Mouse (Mus musculus): Measurements from ENCODE around the gene Gm49403.
"Not testable (repeated sequence)": the region's sequence is repeated elsewhere in the genome, so short reads cannot be mapped to it uniquely, and the experiment has no call there.

The Gm49403 gene

DNA sequence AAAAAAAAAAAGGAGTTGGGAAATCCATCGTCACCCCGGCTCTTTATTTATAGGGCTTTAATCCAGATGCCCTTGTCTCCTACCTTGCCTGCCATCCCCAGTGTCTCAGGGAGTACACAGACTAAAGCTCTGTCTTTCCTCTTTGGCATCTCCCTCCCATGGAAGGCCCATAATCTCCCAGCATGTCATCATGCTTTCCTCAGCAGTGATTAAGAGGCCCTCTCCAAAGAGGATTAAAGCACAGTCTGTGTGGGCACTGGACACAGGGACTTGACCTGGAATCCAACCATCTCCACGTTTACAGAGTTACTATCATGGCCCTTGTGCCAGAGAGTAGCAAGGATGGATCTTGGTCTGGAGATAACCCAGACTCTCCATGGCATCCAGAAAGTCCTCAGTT, at the start of gene Gm49403, which contains the start of gene Lbhd1:
TSS of gene Gm49403 (plus strand) at position 315 of the 400 bp plus-strand sequence.
TSS of gene Lbhd1 (plus strand) at position 117 of the 400 bp plus-strand sequence.
- no peak for DNase-seq (ENCODE audit: low spot score in 2 of 2)

DNA sequence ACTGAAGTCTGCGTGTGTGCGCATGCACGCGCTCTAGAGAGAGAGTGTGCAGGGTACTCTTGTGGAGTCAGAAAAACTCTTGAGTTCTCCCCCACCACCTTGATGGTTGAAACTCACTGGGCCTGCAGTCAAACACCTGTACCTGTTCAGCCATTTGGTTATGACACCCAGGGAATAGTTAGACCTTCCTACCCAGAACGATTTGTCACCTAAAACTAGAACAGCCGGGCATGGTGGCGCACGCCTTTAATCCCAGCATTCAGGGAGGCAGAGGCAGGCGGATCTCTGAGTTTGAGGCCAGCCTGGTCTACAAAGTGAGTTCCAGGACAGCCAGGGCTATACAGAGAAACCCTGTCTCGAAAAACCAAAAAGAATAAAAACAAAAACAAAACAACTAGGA, 47.4 kb upstream of the Gm49403 start:
- not testable (repeated sequence) for DNase-seq (ENCODE audit: low spot score in 2 of 2)

GRCm38 (mm10) chr19:8837251-8837791, 46.4 kb upstream of the Gm49403 start, which contains the start of gene Bscl2:
Gene Bscl2 (plus strand): TSS chr19:8837467.
- DNase-seq (ENCODE audit: low spot score in 2 of 2), result peak; percentile 75 to 79

DNA sequence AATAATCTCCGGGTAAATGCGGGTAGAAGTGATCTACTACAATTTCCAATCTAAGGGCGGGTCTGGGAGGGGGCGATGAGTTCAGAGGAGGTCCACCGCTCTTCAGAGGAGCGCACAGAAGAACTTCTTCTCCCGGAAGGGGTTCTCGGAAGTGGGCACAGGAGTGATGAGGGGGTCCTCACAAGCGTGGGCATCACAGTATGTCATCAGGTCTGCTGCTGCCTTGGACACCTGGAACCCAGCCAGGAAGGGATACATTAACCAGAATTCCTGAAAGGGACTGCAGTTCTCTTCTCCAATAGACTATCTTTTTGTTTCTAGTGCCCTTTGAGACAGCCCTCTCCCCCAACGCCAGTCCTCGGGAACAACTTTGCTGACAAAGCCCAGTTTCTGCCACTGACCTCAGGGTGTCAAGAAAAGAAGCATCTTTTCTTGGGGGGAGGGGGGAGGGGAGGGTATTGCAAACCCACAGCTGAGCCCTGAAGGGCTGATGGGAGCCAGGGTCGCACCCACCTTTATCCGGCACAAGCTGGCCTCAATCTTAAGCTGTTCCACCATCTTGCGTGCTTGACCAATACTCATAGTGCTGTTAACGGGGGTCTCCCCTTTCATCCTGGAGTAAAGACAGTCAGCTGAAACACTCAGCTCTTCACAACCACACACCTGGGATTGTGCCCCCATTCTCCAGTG, 45.5 kb upstream of the Gm49403 start:
- DNase-seq (ENCODE audit: low spot score in 2 of 2), result peak in 1 of 2 experiments; percentile 17

- no peak for DNase-seq (ENCODE audit: low spot score in 2 of 2)
Observed at GRCm38 (mm10) chr19:8839103-8839907, 44.4 kb upstream of the Gm49403 start, which contains the start of gene Gng3. Gene Gng3 (minus strand): TSS chr19:8839194.

GRCm38 (mm10) chr19:8839908-8840791, 43.6 kb upstream of the Gm49403 start:
- peak; percentile 79 to 83 for DNase-seq (ENCODE audit: low spot score in 2 of 2)

GRCm38 (mm10) chr19:8841012-8841411, 42.7 kb upstream of the Gm49403 start:
- DNase-seq (ENCODE audit: low spot score in 2 of 2), result no peak

- DNase-seq (ENCODE audit: low spot score in 2 of 2), result no peak
Observed at GRCm38 (mm10) chr19:8842961-8843360, 40.8 kb upstream of the Gm49403 start.

GRCm38 (mm10) chr19:8844371-8845129, 39.2 kb upstream of the Gm49403 start:
- peak; percentile 63 to 79 for DNase-seq (ENCODE audit: low spot score in 2 of 2)

GRCm38 (mm10) chr19:8848356-8848755, 35.4 kb upstream of the Gm49403 start:
- no peak for DNase-seq (ENCODE audit: low spot score in 2 of 2)

DNA sequence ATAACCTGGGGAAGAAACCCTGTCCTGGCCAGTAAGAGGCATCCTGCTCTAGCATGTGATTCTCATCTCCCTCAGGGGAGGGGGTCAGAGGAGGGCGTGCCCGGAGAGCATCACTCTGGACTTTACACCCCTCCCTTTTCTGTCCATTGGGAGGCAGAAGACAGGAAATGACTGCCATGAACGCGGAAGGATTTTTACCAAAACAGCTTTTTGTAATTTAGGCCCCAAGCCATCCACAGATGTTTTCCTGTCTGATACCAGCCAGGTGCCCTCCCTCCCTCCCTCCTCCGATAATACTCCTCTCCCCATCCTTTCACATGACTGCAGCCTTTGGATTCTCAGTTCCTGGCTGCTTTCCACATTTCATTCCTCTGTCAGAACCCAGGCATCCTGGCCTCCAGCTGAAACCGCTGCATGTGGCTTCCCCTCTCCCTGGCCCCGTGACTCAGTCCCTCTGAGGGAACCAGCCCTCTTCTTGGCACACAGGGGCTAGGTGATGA, 33.3 kb upstream of the Gm49403 start, which contains the start of gene Lrrn4cl:
TSS of gene Lrrn4cl (plus strand) at position 367 of the 500 bp plus-strand sequence.
- DNase-seq (ENCODE audit: low spot score in 2 of 2), result no peak

GRCm38 (mm10) chr19:8851639-8852038, 32.1 kb upstream of the Gm49403 start:
- no peak for DNase-seq (ENCODE audit: low spot score in 2 of 2)

GRCm38 (mm10) chr19:8852236-8852928, 31.3 kb upstream of the Gm49403 start:
- DNase-seq (ENCODE audit: low spot score in 2 of 2), result no peak

DNA sequence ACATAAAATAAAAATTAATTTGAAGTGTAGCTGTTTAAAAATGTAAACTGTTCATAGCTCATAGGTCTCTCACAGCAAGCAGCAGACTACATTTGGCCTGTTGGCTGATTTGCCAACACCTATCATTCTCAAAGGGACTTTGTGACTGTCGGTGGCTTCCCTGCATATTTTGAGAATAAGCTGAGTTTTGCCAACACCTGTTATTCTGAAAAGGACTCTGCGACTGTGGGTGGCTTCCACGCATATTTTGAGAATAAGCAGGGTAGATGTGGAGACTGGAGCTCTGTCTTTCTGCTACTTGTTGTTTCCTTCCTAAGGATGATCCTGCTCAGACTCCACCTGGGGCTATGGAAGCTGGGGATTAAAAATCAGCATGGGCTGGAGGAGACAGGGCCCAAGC, 30.6 kb upstream of the Gm49403 start:
- DNase-seq (ENCODE audit: low spot score in 2 of 2), result no peak

DNA sequence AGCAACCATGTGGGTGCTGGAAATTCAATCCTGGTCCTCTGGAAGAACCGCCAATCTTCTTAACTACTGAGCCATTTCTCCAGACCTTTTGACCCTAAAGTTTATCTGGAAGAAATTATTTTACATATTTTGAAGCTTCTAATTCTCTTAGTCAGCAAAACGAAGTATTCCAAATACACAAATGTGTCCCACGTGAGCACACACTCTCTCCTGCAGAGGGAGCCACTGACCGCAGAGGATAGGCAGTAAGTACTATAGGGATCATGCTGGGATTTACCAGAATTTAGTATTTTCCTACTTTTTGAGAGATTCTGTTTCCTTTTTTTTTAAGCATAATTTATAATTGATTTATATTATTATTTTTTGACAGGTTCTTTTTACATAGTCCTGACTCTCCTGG, 26.0 kb upstream of the Gm49403 start:
- DNase-seq (ENCODE audit: low spot score in 2 of 2), result peak in 1 of 2 experiments; percentile 46

- DNase-seq (ENCODE audit: low spot score in 2 of 2), result peak; percentile 43 to 56
Observed at GRCm38 (mm10) chr19:8859018-8859417, 24.7 kb upstream of the Gm49403 start.

DNA sequence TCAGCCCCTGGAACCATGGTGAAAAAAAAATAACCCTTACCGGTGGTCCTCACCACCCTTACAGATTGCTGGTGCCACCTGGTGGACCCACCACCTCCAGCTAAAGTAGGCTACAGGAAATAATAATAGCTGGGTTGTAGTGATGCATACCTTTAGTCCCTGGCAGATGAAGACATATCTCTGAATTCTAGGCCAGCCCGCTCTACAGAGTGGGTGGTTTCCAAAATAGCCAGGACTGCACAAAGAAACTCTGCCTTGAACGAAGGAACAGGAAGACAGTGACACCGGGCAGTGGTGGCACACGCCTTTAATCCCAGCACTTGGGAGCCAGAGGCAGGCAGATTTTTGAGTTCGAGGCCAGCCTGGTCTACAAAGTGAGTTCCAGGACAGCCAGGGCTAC, 19.5 kb upstream of the Gm49403 start:
- no peak for DNase-seq (ENCODE audit: low spot score in 2 of 2)

- DNase-seq (ENCODE audit: low spot score in 2 of 2), result not testable (repeated sequence)
Observed at GRCm38 (mm10) chr19:8870381-8870780, 13.3 kb upstream of the Gm49403 start.

- DNase-seq (ENCODE audit: low spot score in 2 of 2), result no peak
Observed at GRCm38 (mm10) chr19:8870838-8871237, 12.9 kb upstream of the Gm49403 start.
